Mouse (Mus musculus) brown adipose tissue, adult 24 weeks (tissue): Measurements from ENCODE around the gene Gtf3c6. TPM values are rescaled to one million over a fixed set of nuclear protein-coding genes. Genes with fewer than 3 reads are reported as not detected.
"Not testable (repeated sequence)": the region's sequence is repeated elsewhere in the genome, so short reads cannot be mapped to it uniquely, and the experiment has no call there.

ENCODE experiments used
- H3K27ac ChIP-seq: fragments of 200-500 bp; replicated peaks from 2 replicates; pipeline ENCODE4 v1.5.1; 2012; ENCODE audit warnings: low read depth, mild to moderate bottlenecking, low read length
- H3K4me1 ChIP-seq: fragments of 200-500 bp; 2 replicates; pipeline ENCODE4 v1.6.1; 2012; ENCODE audit warnings: low read length, mixed read lengths; ENCODE audit not compliant: control insufficient read depth, insufficient read depth, insufficient read length
- H3K4me3 ChIP-seq: fragments of 200-500 bp; 2 replicates; pipeline ENCODE4 v1.5.1; 2012; ENCODE audit warnings: low read depth, mild to moderate bottlenecking, low read length, moderate library complexity; ENCODE audit not compliant: insufficient read depth
- polyA plus RNA-seq: library from polyadenylated mRNA; stranded (reverse); fragments of >200 nt; gene quantifications from 2 replicates; pipeline ENCODE4 v1.2.4, GENCODE M21; 2012; ENCODE audit not compliant: missing spikeins, insufficient read depth, insufficient read length

Gtf3c6 gene
- polyA plus RNA-seq, result 57.3 and 70.6 TPM in 2 replicates

DNA sequence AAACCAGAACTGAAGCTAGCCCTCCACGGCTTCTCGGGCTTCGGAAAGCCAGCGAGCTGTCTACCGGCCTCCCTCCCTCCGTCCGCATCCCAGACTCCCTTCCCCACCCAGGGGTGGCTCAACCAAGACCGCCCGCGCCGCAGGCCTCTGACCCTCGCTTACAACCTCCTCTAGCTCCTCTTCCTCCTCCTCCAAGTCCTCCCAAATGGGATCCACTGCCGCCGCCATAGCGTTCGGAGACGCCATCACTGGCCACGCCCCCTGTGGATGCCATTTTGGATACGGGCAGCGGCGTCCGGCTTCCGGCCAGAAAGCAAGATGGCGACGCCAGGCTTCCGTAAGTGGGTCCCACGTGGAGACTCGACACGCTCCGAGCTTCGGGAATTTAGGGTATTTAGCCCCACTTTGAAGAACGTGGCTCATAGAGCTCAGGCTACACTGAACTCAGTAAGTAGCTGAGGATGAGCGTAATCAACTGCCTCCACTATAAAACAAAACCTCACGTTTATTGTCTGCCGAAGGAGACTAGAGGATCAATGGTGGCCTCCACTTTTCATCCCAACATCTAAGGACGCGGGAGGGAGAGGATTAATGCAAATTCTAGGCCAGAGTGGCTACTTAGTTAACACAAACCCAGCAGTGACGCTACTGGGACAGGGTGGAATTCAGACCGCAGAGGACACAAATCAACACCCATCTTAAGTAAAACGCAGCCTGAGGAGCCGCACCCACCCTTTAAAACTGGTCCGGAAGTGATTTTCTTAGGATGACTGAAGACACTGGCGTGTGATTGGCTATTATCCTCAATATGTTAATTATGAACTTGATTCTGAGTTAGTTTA lies at the start of gene Gtf3c6:
Gtf3c6 (minus strand) TSS at position 695 of the 842 bp plus-strand sequence.
- Histone ChIP-seq H3K27ac (peak within 1 kb of the TSS; percentile 86), H3K4me3 (peak within 1 kb of the TSS; percentile 89), H3K4me1 (peaks cover 2% of the 10 kb centered on the region; the same call in 1 of the 2 replicates)

DNA sequence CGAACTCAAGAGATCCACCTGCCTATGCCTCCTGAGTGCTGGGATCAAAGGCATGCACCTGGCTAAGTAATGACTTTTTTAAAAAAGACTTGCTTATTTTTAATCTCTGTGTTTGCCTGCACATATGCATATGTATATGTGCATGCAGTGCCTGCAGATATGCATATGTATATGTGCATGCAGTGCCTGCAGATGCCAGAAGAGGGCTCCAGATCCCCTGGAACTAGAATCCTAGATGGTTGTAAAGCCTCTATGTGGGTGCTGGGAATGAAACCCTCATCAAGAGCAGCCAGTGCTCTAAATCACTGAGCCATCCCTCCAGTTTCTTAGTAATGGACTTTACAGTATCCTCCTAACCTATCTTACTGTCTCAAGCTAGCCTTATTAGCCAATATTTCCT lies 48.1 kb upstream of the Gtf3c6 start:
- no peak overlapping the region for H3K4me3 ChIP-seq
- no peaks in the 10 kb centered on the region for H3K4me1 ChIP-seq
- no peak overlapping the region for H3K27ac ChIP-seq

- H3K4me3 ChIP-seq, result peak within 1 kb of the TSS; percentile 79
- no peaks in the 10 kb centered on the region for H3K4me1 ChIP-seq
- H3K27ac ChIP-seq, result peak within 1 kb of the TSS; percentile 35
Observed at GRCm38 (mm10) chr10:40302140-40302985, 44.5 kb upstream of the Gtf3c6 start, which contains the start of gene Amd1. Gene Amd1, minus strand, starts transcription at chr10:40302186.

DNA sequence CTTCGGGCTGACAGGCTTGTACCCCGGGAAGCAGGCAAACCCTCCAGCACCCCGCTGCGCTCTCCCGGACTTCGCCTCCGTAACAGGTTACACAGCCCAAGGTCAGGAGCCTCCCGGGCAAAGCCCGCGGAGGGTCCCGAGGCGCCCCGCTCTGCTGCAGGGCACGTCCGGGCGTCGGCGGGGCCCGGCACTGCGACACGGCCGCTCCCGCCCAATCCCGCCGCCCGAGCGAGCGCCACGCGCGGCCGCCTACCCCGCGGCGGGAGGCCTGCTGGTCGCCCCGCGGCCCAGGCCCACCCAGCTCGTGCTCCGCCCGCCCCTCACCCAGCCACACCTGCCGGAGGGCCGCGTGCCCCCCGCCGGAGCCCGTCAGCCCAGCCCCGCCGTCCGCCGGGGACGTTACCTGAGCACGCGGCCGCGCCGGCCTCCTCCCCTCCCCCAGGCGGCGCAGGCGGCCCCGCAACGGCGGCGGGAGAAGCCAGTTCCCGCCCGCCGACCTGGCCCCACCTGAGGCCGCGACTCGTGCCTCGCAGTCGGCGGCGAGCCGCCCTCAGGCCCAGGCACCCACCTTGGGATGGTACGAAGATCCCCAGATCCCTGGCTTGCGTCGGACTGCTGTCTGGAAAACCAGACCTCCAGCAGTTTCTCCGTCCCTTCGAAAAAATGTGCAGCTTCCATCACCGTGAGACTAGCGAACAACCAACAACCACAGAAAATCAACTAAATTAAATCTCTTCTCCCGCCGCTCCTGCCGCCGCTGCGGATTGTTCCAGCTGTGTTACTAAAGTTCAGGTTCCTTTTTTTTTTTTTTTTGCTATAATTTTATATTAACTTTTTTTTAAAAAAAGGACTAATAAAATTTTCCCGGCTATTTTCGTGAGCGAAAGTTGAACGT lies 43.5 kb upstream of the Gtf3c6 start:
- H3K4me3 ChIP-seq, result peak overlapping the region; percentile 76
- not testable (repeated sequence) for H3K27ac ChIP-seq, H3K4me1 ChIP-seq

- peak overlapping the region; percentile 76 for H3K4me3 ChIP-seq
- H3K27ac ChIP-seq, result no peak overlapping the region
- no peaks in the 10 kb centered on the region for H3K4me1 ChIP-seq
Observed at GRCm38 (mm10) chr10:40300648-40301171, 42.8 kb upstream of the Gtf3c6 start.

- H3K4me1 ChIP-seq, result no peaks in the 10 kb centered on the region
- no peak overlapping the region for H3K27ac ChIP-seq
- H3K4me3 ChIP-seq, result no peak overlapping the region
Observed at GRCm38 (mm10) chr10:40292640-40293039, 34.7 kb upstream of the Gtf3c6 start.

DNA sequence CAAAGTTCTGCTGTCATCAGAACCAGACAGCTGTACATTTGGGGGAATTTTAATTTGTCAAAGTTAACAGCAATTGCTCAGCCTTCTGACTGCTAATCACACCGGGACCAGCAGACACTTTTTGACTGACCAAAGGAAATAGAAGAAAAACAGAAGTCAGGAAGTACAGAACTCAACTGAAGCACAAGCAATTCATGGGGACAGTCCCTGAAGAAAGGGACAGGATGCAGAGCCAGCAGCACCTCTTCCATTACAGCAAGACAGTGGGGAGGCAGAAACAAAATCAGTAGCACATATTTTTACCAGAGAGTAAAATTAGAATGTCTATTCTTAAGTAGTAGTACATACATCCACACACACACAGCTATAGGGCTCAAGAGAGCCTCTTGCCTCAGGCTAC lies 28.9 kb upstream of the Gtf3c6 start:
- Histone ChIP-seq H3K4me3 (no peak overlapping the region), H3K27ac (no peak overlapping the region), H3K4me1 (no peaks in the 10 kb centered on the region)

GRCm38 (mm10) chr10:40285571-40285970 lies 27.7 kb upstream of the Gtf3c6 start:
- no peaks in the 10 kb centered on the region for H3K4me1 ChIP-seq
- no peak overlapping the region for H3K27ac ChIP-seq
- H3K4me3 ChIP-seq, result no peak overlapping the region

- Histone ChIP-seq H3K4me1 (no peaks in the 10 kb centered on the region), H3K27ac (no peak overlapping the region), H3K4me3 (no peak overlapping the region)
Observed at GRCm38 (mm10) chr10:40284997-40285396, 27.1 kb upstream of the Gtf3c6 start.

- H3K4me1 ChIP-seq, result no peaks in the 10 kb centered on the region
- no peak overlapping the region for H3K4me3 ChIP-seq
- H3K27ac ChIP-seq, result no peak overlapping the region
Observed at GRCm38 (mm10) chr10:40284179-40284831, 26.4 kb upstream of the Gtf3c6 start.

DNA sequence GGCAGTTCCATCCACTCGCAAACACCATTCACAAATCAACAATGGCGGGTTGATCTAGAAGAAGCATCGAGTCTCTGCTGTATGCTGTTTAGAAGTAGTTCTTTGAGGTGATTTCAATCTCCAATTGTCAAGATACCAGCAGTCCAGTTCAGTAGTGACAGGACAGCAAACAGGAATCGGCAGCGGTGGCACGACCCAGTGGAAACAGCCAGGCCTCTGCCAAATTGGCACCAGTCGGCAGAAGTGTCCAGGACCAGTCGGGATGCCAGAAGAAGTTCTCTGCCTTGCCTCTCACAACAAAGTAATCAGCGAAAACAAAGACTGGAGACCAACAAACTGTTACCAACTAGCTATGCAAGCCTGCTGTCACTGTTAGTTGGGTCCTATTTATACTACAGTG lies 25.7 kb upstream of the Gtf3c6 start:
- no peaks in the 10 kb centered on the region for H3K4me1 ChIP-seq
- H3K27ac ChIP-seq, result no peak overlapping the region
- no peak overlapping the region for H3K4me3 ChIP-seq

DNA sequence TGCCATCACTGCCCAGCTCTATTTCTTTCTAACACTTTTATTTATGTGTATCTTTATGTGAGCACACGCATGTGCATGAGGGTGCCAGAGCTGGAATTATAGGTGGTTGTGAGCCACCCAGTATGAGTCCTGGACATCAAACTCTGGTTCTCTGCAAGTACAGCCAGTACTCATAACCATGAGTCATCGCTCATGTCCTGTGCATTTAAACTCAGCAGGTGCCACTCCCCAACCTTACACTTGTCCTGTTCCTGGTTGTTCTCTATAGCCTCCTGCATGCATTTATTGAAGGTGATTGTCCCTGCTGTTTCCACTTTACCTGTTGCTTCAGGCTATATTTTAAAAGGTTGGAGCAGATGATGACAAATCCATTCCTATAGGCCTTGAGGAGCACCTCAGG lies 23.7 kb upstream of the Gtf3c6 start:
- Histone ChIP-seq H3K4me1 (no peaks in the 10 kb centered on the region), H3K27ac (no peak overlapping the region), H3K4me3 (no peak overlapping the region)

DNA sequence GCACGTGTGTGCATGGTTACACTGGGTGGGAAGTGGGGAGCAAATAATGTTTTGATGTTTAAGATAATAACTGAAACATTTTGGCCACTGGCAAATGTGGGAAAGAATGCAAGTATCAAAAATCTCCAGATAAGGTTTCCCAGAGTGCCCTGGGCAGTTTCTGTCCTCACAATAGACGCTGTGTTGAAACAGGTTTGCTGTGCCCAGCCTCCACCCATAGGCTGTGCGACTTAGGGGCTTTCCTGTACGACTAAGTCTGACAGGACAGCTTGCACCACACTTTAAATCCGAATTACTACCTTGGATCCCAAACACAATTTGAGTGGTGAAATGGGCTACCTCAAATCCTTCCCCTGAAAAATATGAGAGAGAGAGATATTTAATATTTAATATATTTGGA lies 20.4 kb upstream of the Gtf3c6 start:
- H3K27ac ChIP-seq, result no peak overlapping the region
- no peaks in the 10 kb centered on the region for H3K4me1 ChIP-seq
- H3K4me3 ChIP-seq, result no peak overlapping the region

DNA sequence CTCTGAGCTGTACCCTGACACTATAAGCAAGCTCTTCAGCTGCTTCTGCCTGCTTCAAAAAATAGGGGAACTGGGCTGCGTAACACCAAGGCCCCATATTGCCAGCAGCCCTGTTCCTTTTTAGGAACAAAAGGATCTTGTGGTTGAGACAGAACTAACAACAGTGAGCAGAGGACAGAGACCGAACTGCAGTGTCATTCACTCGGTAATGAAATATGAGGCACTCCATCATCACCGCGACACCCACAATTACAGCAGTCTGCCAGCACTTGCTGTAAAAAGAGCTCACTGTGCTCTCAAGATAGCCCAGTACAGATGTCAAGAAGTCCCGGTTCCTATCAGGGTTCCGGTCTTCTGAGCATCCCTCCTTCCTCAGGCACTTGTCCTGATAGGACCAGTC lies 18.1 kb upstream of the Gtf3c6 start:
- no peak overlapping the region for H3K27ac ChIP-seq
- H3K4me3 ChIP-seq, result no peak overlapping the region
- H3K4me1 ChIP-seq, result no peaks in the 10 kb centered on the region
